Mouse (Mus musculus) adrenal gland, adult 10 weeks (tissue): Measurements from ENCODE around the gene Gm44596. TPM values are rescaled to one million over a fixed set of nuclear protein-coding genes. Genes with fewer than 3 reads are reported as not detected.

Experiments
- polyA plus RNA-seq: library from polyadenylated mRNA; stranded (reverse); fragments of 350-450 nt; fragmentation: Illumina TruSeq; extraction: RNeasy Lipid Tissue Mini Kit (QIAGEN cat#74804); gene quantifications from one replicate; pipeline ENCODE4 v1.2.3, GENCODE M21; 2014; ENCODE audit warnings: low read depth, low replicate concordance

Gm44596 gene
- polyA plus RNA-seq: not detected

DNA sequence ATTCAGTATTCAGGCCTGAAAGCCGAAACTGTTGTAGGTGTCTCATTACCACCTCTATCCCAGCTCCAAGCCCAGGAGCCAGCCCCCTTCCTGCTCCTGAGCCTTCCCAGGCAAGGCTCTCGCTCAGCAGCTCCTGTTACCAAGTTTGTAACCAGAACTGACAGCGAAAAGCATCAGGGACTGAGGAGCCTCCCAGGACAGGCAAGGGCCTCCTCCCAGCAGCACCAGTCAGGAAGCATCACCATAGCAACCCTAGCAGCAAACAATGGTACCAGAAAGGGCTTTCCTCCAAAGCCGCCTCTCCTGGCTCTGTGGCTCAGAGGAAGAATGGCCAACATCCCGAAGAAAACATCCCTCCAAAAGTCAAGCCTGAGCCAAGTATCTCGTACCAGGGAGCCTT, at the start of gene Gm44596, which contains the start of gene Tex52:
TSS of gene Gm44596 (plus strand) at position 312 of the 400 bp plus-strand sequence.
TSS of gene Tex52 (plus strand) at position 265 of the 400 bp plus-strand sequence.

GRCm38 (mm10) chr6:128355726-128356416, 19.4 kb upstream of the Gm44596 start, which contains the start of gene Tulp3:
Gene Tulp3, minus strand, starts transcription at chr6:128355851.

GRCm38 (mm10) chr6:128362381-128363006, 12.8 kb upstream of the Gm44596 start, which contains the start of the genes Rhno1 and Foxm1:
Gene Rhno1, minus strand, starts transcription at chr6:128362911.
Gene Foxm1, plus strand, starts transcription at chr6:128362967.

DNA sequence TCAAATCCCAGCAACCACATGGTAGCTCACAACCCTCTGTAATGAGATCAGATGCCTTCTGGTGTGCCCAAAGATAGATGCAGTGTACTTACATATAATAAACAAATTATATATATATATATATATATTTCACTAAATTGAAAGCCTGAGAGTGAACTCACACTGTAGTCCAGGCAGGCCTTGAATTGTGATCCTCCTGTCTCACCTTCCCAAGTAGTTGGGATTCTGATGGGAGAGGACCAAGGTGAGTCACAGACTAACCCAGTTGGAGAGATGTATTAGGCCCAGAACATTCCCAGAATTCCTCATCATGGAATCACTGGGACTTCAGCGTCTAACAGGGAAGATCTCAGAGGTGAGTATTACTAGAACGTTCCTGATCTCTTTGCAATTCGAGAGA, 23.7 kb downstream of the Gm44596 start, which contains the start of gene Nrip2:
TSS of gene Nrip2 (plus strand) at position 301 of the 400 bp plus-strand sequence.

GRCm38 (mm10) chr6:128424269-128425019, 49.1 kb downstream of the Gm44596 start, which contains the start of gene Itfg2:
Gene Itfg2, minus strand, starts transcription at chr6:128424931.

DNA sequence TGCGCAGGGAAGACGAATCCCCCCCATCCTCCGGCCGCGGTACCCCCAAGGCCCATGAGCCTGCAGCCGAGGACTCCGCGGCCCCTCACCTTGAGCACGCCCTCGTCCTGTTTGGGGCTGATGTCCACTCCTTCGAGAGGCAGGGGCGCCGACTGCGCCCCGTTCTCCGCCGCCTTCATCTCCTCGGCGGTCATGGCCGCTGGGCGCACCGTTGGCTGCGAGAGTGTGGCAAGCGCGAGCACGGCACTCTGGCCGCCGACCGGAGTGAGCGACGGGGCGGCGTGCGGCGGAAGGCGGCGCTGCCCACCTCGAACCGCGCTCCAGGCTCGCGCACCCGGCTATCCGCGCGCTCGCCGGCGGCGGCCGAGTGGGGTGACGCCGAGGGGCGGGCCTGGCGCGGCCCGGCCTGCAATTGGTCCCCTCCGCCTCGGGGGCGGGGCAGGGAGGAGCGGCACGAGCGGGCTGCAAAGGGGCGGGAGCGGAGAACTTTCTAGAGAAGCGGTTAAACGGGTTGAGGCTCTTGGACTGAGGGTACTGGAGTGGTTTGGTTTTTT, 63.1 kb downstream of the Gm44596 start, which contains the start of gene Fkbp4:
TSS of gene Fkbp4 (minus strand) at position 361 of the 554 bp plus-strand sequence.

Other genes with a start within 250 kb of the Gm44596 start
- 7.0 TPM for gene Tspan9, start 231.9 kb upstream of the Gm44596 start, polyA plus RNA-seq
- 1.0 TPM for gene Tead4, start 74.7 kb upstream of the Gm44596 start, polyA plus RNA-seq
- gene Tulp3, start 19.7 kb upstream of the Gm44596 start, polyA plus RNA-seq: 14.3 TPM
- gene Rhno1, start 12.6 kb upstream of the Gm44596 start, polyA plus RNA-seq: 3.2 TPM
- gene Foxm1, start 12.5 kb upstream of the Gm44596 start, polyA plus RNA-seq: 1.2 TPM
- gene Tex52, start within 50 bp of the Gm44596 start, polyA plus RNA-seq: not detected
- 1.9 TPM for gene Nrip2, start 23.8 kb downstream of the Gm44596 start, polyA plus RNA-seq
- 4.5 TPM for gene Itfg2, start 49.4 kb downstream of the Gm44596 start, polyA plus RNA-seq
- 48.2 TPM for gene Fkbp4, start 63.2 kb downstream of the Gm44596 start, polyA plus RNA-seq
- gene Pzp, start 151.2 kb downstream of the Gm44596 start, polyA plus RNA-seq: not detected
- not detected for gene A2ml1, start 206.1 kb downstream of the Gm44596 start, polyA plus RNA-seq
- not detected for gene Klrb1a, start 248.0 kb downstream of the Gm44596 start, polyA plus RNA-seq